Mouse (Mus musculus) C2C12 (cell line): ENCODE measurements around the gene Pnma1.

ENCODE experiments used
- CEBPB ChIP-seq: IDR thresholded peaks from one replicate; pipeline ENCODE4 v1.6.1; 2011; ENCODE audit warnings: low read depth, mild to moderate bottlenecking, control low read depth, moderate library complexity
- CTCF ChIP-seq: IDR thresholded peaks from one replicate; pipeline ENCODE4 v1.5.1; 2011; ENCODE audit not compliant: control insufficient read depth, insufficient read depth, insufficient read length
- MAX ChIP-seq: IDR thresholded peaks from one replicate; pipeline ENCODE4 v1.6.1; 2011; ENCODE audit warnings: mild to moderate bottlenecking, control low read depth
- MYOD1 ChIP-seq: IDR thresholded peaks from one replicate; pipeline ENCODE4 v1.6.1; 2011; ENCODE audit warnings: low read depth; ENCODE audit not compliant: control insufficient read depth, insufficient read length
- MYOG ChIP-seq: IDR thresholded peaks from one replicate; pipeline ENCODE4 v1.6.1; 2011; ENCODE audit not compliant: control insufficient read depth, insufficient read length; ENCODE audit errors: extremely low read depth
- USF1 ChIP-seq: IDR thresholded peaks from one replicate; pipeline ENCODE4 v1.6.1; 2011; ENCODE audit warnings: low read depth, mild to moderate bottlenecking, control low read depth, moderate library complexity

DNA sequence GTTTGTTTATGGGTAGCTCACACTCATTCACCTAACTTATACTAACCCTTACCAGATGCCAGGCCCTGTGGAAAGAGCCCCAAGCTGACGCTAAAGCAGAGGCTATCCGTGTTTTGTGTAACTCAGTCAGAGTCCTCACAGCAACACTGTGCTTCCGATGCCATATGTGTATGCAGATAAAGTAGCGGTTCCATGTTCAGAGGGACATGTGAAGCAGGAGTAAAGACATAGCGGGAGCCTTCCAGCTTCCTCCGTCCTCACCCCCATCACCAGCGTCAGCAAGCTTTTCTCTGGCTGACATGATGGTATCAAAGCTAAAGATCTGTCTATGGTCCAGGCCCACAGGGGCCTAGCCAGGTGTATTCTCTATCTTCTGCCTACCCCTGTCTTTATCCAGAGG lies 42.9 kb upstream of the Pnma1 start:
- TF ChIP-seq CTCF (no peak), USF1 (no peak), MAX (no peak), MYOD1 (no peak), CEBPB (no peak), MYOG (no peak)
